Mouse (Mus musculus): Measurements from ENCODE around the gene Cmklr1.
"Not testable (repeated sequence)": the region's sequence is repeated elsewhere in the genome, so short reads cannot be mapped to it uniquely, and the experiment has no call there.

The Cmklr1 gene

DNA sequence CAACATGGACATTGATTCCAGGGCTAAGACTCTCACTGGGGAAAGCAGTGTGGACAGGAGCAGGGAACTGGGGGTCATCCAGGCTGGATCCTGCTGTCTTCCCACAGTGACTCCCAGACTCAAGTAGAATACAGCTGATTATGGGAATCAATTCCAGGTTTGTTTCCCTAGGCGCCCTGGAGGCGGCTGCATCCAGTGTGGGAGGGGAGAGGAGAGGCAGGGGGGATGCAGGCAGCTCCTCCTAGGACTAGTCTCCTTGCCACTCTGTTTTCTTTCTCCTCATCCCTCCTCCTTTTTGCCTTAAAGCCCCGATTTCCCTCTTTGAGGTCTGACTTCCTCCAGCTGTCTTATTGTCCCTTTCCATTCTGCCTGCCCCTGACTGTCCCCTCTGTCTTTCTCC is 59.1 kb downstream of the Cmklr1 start:
- no peak for DNase-seq (ENCODE audit: extremely low read depth, low read depth, low spot score)

- no peak for DNase-seq (ENCODE audit: extremely low read depth, low read depth, low spot score)
Observed at GRCm38 (mm10) chr5:113590010-113590640, 60.1 kb downstream of the Cmklr1 start.

DNA sequence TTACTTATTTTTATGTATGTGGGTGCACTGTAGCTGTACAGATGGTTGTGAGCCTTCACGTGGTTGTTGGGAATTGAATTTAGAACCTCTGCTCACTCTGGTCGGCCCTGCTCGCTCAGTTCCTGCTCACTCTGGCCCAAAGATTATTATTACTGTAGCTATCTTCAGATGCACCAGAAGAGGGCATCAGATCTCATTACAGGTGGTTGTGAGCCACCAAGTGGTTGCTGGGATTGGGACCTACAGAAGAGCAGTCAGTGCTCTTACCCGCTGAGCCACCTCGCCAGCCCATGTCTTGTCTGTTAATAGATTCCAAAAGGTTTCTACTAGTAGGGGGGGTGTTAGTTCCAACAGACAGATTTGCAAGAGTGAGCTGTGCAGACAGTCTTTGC is 63.8 kb downstream of the Cmklr1 start:
- DNase-seq (ENCODE audit: extremely low read depth, low read depth, low spot score): not testable (repeated sequence)

DNA sequence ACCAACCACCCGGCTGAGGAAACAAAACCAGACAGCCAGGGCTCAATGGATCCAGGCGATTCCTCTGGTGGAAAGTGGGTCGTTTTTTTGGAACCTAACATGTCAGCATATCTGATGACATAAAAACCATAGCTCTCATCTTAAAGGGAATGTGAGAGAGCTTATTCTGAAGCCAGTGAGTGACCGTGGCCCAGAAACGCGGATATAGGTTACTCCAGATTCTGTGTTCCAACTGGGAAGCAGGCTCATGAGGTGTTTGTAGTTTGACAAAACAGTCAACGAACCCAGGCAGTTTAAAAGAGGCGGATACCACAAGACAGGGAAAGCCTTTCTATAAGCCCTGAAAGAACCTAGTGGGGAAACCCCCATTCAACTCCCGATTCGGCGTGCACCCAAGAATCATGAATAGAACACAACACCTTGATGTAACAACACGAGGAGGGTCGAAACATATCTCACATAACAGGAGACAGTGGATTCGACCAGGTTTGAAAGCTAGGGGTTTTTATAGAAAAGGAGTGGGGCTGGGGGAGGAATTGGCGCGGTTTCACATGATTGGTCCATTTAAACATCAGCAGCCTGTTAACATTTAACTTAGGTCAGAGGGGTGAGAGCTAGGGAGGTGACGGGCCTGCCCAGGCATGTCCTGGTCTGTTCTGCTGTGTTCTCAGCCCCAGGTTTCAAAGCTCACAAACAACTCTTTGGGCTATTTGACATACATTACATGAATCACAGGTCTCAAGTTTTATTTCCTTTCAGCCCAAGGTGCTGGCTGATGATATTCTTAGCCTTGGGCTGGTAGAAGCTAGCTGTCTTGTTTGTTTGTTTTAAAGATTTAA is 64.4 kb downstream of the Cmklr1 start:
- not testable (repeated sequence) for DNase-seq (ENCODE audit: extremely low read depth, low read depth, low spot score)

DNA sequence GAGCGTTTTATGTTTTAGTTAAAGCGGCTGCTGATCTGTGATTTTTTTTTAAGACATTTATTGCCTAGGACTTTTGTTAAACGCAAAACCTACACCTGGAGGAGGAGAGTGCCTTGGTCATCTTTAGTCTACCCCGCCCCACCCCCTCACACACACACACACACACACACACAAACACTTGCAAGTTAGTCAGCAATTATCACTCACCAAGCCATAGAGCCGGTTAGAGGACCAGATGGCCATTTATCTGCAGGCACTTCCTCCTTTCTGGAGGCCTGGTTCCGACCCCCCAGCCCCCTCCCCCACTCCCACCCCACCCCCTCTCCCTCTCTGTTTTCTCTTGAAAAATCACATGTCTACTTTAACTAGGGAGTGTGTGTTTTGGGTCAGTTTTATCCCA is 65.8 kb downstream of the Cmklr1 start:
- DNase-seq (ENCODE audit: extremely low read depth, low read depth, low spot score): no peak

DNA sequence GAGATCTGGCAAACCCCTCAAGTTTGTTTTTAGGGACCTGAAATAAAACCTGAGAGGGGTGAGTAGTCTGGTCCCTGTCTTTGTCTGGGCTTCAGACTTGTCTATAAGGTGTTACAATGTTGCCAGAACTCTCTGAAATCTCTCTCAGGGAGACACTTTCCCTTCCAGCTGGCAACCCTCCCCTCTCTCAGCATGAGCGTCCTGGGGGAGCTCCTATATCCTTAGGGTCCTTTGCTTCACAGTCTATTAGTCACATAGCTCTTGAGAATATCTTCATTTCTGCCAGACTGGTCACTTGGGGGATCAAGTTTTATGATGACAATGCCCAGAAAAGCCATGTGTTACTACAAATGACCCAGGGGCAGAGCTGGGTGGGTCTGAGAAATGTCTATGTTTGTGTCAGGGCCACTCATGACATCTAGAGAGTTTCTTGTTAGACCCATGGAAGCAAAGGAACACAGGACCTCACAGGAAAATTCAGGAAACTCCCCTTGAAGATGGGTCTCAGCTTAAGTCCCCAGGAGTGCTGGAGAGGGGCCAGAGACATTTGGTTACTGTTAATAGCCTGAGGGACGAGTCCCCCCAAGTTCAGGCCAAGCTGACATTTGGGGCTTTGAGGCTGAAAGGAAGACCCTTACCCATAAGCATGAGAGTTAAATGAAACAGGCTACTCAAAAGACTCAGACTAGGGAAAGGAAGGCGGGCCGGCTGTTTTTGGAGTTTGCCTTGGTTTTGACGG is 66.6 kb downstream of the Cmklr1 start:
- DNase-seq (ENCODE audit: extremely low read depth, low read depth, low spot score): no peak

DNA sequence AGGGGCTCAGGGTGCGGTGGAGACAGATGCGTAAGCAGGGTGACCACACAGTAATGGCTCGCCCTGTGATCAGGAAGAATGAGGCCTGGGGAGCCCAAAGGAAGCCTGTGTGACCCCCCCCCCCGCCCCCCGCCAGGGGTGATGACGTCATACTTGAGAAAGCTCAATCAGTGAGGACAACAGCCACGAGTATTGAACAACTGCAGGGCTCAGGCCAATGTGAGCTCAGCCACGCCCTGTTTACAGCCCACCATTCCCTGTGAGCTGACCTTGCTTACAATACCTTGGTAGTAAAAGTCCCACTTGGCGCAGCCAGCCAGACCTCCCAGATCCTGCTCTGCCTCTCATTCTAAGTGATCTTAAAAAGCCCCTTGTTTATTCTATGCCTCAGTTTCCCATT is 69.4 kb downstream of the Cmklr1 start:
- DNase-seq (ENCODE audit: extremely low read depth, low read depth, low spot score): no peak

- DNase-seq (ENCODE audit: extremely low read depth, low read depth, low spot score): no peak
Observed at GRCm38 (mm10) chr5:113580248-113580647, 70.0 kb downstream of the Cmklr1 start.

DNA sequence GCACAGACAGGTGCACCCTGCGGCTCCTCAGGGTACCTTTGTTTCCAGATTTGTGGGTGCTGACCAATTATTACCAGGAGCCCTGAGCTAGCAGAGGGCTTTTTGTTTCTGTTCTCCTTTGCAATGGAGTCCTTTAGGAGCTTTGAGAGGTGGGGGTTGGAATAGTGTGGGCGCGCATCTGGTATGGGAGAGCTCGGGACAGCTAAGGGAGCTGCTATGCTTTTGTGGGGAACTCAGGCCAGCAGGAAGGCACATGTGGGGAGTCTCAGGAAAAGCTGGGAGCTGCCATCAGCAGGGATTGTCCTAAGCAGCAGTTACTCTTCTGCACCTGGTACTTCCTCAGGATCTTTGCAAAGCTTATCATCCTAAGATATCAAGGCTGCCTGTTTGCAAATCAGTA is 71.1 kb downstream of the Cmklr1 start:
- no peak for DNase-seq (ENCODE audit: extremely low read depth, low read depth, low spot score)

- no peak for DNase-seq (ENCODE audit: extremely low read depth, low read depth, low spot score)
Observed at GRCm38 (mm10) chr5:113578428-113578827, 71.8 kb downstream of the Cmklr1 start.

GRCm38 (mm10) chr5:113577555-113577954 is 72.7 kb downstream of the Cmklr1 start:
- DNase-seq (ENCODE audit: extremely low read depth, low read depth, low spot score): no peak

DNA sequence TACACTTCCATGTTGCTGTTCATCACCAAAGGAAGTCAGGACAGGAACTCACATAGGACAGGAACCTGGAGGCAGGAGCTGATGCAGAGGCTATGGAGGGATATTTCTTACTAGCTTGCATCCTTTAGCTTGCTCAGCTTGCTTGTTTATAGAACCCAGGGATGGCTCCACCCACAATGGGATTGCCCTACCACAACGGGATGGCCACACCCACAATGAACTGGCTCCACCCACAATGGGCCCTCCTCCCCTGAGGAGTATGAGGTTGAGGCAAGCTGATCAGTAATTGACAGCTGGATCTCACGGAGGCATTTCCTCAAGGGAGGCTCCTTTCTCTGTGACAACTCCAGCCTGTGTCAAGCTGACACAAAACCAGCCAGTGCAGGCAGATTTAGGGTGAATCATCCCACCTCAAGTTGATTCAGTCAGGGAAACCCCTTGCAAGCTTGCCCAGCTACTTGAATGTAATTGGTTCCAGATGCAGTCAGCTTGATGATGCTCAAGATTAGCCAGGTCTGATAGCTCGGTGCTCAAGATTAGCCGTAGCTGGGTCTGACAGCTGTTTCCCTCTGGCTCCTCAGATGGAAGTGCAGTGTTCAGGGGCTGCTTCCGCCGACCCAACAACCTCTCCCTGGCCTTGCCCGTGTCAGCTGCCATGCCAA is 80.0 kb downstream of the Cmklr1 start:
- DNase-seq (ENCODE audit: extremely low read depth, low read depth, low spot score): no peak

DNA sequence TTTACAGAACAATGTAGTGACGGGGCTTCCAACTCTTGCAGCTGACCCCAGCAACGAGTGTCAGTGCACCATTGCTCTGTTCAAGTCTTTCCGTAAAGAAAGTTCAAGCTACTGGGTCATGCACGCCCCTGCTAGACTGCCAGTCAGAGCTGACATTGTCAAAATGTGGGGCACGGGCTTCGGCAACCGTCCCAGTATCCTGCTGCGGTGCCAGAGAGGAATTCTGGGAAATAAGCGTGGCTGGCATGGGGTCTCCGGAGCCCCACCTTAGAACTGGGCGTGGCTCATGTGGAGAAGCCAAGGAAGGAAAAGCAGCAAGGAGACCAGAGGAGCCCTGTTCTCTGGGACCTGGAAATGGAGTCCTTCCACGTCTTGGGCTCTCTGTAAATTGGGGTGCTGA is 84.4 kb downstream of the Cmklr1 start:
- DNase-seq (ENCODE audit: extremely low read depth, low read depth, low spot score): no peak

DNA sequence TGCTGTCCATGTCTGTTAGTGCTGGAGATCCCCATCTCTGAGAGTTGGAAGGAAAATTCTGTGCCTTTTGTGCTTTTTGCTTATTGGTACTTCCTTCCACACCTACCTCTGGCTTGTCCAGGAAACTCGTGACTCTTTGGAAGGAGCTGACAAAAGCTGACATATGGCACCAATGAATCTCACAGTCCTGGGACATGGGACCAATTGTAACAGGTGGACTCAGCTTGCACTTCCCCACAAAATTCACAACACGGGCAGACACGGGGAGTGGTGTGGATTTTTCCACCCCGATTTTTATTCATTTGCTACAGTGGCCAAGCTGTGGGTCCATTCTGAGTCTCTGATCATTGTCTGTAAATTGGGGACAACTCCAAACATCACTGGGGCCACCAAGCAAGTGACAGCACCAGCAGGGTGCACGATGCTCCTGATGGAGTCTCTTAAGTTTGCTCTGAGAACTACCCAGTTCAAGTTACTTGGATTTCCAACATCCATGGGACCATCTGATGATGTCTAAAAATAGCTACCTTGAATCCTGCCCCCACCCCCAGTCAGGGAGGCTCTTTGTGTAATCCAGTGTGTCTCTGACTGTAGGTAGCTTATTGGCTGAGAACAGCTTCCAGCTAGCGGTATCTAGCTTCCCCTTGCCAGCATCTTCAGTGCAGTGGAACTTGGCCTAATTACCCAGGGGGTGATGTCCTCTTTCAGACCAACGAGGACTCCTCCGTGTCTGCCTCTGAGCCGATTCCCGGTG is 84.9 kb downstream of the Cmklr1 start:
- no peak for DNase-seq (ENCODE audit: extremely low read depth, low read depth, low spot score)

- DNase-seq (ENCODE audit: extremely low read depth, low read depth, low spot score): no peak
Observed at GRCm38 (mm10) chr5:113564463-113564862, 85.8 kb downstream of the Cmklr1 start.
